Mouse (Mus musculus) intestine, embryonic 16.5 days (tissue): Measurements from ENCODE around the gene Lect2. TPM values are rescaled to one million over a fixed set of nuclear protein-coding genes. Genes with fewer than 3 reads are reported as not detected.

Experiments
- ATAC-seq: fragments of 200-750 bp; cut with Nextera tagmentation; 2 replicates; pipeline ENCODE4 v1.8.0; 2017; ENCODE audit warnings: moderate TSS enrichment, moderate library complexity
- H3K27ac ChIP-seq: fragments of 300-500 bp; sonication (generic); 2 replicates; pipeline ENCODE4 v1.5.1; 2014; ENCODE audit warnings: mild to moderate bottlenecking, low read length
- H3K27me3 ChIP-seq: fragments of 300-500 bp; sonication (generic); replicated peaks from 2 replicates; pipeline ENCODE4 v1.6.1; 2014; ENCODE audit warnings: low read length, control low read depth, mixed read lengths; ENCODE audit not compliant: control insufficient read depth, insufficient read depth
- H3K36me3 ChIP-seq: fragments of 300-500 bp; sonication (generic); 2 replicates; pipeline ENCODE4 v1.6.1; 2014; ENCODE audit warnings: low read length, control low read depth; ENCODE audit not compliant: control insufficient read depth, insufficient read depth
- H3K4me1 ChIP-seq: fragments of 300-500 bp; sonication (generic); 2 replicates; pipeline ENCODE4 v1.6.1; 2014; ENCODE audit warnings: low read length, control low read depth, mixed read lengths; ENCODE audit not compliant: control insufficient read depth, insufficient read depth
- H3K4me2 ChIP-seq: fragments of 300-500 bp; sonication (generic); 2 replicates; pipeline ENCODE4 v1.6.1; 2014; ENCODE audit warnings: low read depth, low read length, control low read depth
- H3K4me3 ChIP-seq: fragments of 300-500 bp; sonication (generic); 2 replicates; pipeline ENCODE4 v1.5.1; 2014; ENCODE audit warnings: mild to moderate bottlenecking, low read length
- H3K9ac ChIP-seq: fragments of 300-500 bp; sonication (generic); 2 replicates; pipeline ENCODE4 v1.6.1; 2014; ENCODE audit warnings: low read depth, low read length
- H3K9me3 ChIP-seq: fragments of 300-500 bp; sonication (generic); 2 replicates; pipeline ENCODE4 v1.6.1; 2016; ENCODE audit warnings: low read length, control low read depth; ENCODE audit not compliant: control insufficient read depth
- WGBS: fragments of 180-500 bp; shearing (Covaris S2); extraction: QIAGEN DNeasy Blood & Tissue Kit; methylation state at CpG from one replicate; pipeline ENCODE4 v1.1.7; 2014; 5-methylcytosine and 5-hydroxymethylcytosine counted together
- polyA plus RNA-seq: library from polyadenylated mRNA; unstranded; fragments of >200 nt; fragmentation: Nextera tagmentation; extraction: Ambion mirVana; gene quantifications from 2 replicates; pipeline ENCODE4 v1.2.1, GENCODE M21; 2015

Gene Lect2
- polyA plus RNA-seq, result 10.3 and 15.4 TPM in 2 replicates

DNA sequence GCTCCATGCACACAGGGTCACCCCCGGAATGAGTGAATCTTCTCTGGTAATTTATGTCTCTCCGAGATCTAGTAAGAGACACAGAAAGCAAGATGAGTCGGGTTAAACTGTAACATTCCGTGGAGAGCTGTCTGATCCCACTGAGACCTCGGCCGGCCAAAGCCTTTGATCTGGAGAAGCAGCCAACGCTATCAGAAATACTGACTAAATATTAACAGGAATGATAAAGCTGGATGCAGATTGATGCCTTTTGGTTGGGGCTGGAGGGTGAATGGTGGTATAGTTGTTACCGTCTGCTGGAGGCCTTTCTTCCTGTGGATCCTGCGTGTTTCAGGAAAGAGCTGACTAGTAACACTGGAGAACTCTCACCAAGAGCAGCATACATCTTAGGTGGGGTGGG, at the start of gene Lect2:
Gene Lect2 (minus strand): TSS at position 102 of the 400 bp plus-strand sequence.
- H3K4me2 ChIP-seq, result no peak within 1 kb of the TSS
- no peaks in the 10 kb centered on the region for H3K27me3 ChIP-seq
- peak within 1 kb of the TSS; percentile 2; the same call in 1 of the 2 replicates for H3K4me3 ChIP-seq
- WGBS, result 46% methylated on average over 9 of the region's 9 CpGs
- H3K4me1 ChIP-seq, result peaks cover 17% of the 10 kb centered on the region
- ATAC-seq, result peak; percentile 29; the same call in 1 of the 2 replicates
- H3K9ac ChIP-seq, result no peak within 1 kb of the TSS
- H3K27ac ChIP-seq, result no peak within 1 kb of the TSS
- H3K36me3 ChIP-seq, result no peaks in the 10 kb centered on the region
- H3K9me3 ChIP-seq, result no peaks in the 10 kb centered on the region

DNA sequence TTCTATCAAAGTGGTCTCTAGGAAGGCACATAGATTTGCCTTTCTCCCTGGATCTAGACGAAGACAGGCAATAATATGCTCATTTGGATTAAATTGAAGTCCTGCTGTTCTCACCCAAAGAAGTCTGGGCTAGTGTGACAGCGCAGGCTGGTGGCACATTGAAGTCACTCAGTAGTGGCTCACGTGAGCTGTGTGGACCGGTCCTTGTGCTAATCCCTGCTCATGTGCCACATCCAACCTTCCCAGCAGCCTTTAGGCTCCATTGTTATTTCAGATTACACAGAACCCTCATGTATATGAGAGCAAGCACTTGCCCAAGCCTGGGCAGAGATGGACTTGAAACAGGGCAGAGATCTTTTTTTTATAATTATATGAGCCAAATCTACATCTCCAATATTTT, 49.0 kb upstream of the Lect2 start:
- Histone ChIP-seq H3K4me2 (no peak overlapping the region), H3K27ac (peak overlapping the region; percentile 58), H3K9ac (no peak overlapping the region), H3K4me3 (no peak overlapping the region), H3K4me1 (peaks cover 57% of the 10 kb centered on the region), H3K36me3 (no peaks in the 10 kb centered on the region), H3K9me3 (no peaks in the 10 kb centered on the region), H3K27me3 (no peaks in the 10 kb centered on the region)
- ATAC-seq, result no peak
- WGBS, result 72% methylated on average over 4 of the region's 4 CpGs

DNA sequence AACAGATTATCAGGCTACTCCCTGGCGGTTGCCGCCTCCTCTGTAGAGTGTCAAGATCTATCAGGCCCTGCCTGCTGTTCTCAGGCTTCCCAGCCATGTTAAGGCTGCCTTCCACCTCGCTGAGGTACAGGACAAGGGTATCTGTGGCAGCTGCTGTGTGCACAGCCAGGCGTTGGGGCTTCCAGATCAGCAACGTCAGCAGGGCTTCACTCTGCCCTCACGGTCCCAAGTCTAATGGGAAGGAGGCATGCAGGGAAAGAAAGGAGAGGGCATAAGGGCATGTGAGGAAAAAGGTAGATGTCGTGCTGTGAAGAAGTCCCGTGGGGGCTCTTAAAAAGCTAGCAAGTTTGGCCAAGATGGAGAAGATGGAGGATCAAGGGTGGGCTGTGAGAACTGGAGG, 46.9 kb upstream of the Lect2 start:
- Histone ChIP-seq H3K4me2 (no peak overlapping the region), H3K27ac (no peak overlapping the region), H3K4me3 (no peak overlapping the region), H3K9me3 (no peaks in the 10 kb centered on the region), H3K27me3 (no peaks in the 10 kb centered on the region), H3K36me3 (no peaks in the 10 kb centered on the region), H3K9ac (no peak overlapping the region), H3K4me1 (peaks cover 44% of the 10 kb centered on the region)
- peak; percentile 34; the same call in 1 of the 2 replicates for ATAC-seq
- 76% methylated on average over 8 of the region's 8 CpGs for WGBS

- no peaks in the 10 kb centered on the region for H3K36me3 ChIP-seq
- H3K9me3 ChIP-seq, result no peaks in the 10 kb centered on the region
- 50% methylated on average over 7 of the region's 7 CpGs for WGBS
- peak; percentile 21; the same call in 1 of the 2 replicates for ATAC-seq
- no peak overlapping the region for H3K4me3 ChIP-seq
- H3K4me2 ChIP-seq, result no peak overlapping the region
- no peak overlapping the region for H3K9ac ChIP-seq
- no peaks in the 10 kb centered on the region for H3K27me3 ChIP-seq
- peak overlapping the region; percentile 25; the same call in 1 of the 2 replicates for H3K27ac ChIP-seq
- peaks cover 45% of the 10 kb centered on the region for H3K4me1 ChIP-seq
These were observed 45.7 kb upstream of the Lect2 start for GRCm38 (mm10) chr13:56593961-56594391.

GRCm38 (mm10) chr13:56593196-56593595, 44.9 kb upstream of the Lect2 start:
- H3K4me3 ChIP-seq, result no peak overlapping the region
- ATAC-seq, result no peak
- peaks cover 51% of the 10 kb centered on the region for H3K4me1 ChIP-seq
- no peak overlapping the region for H3K4me2 ChIP-seq
- H3K27me3 ChIP-seq, result no peaks in the 10 kb centered on the region
- peak overlapping the region; percentile 25; the same call in 1 of the 2 replicates for H3K27ac ChIP-seq
- no peak overlapping the region for H3K9ac ChIP-seq
- H3K9me3 ChIP-seq, result no peaks in the 10 kb centered on the region
- 78% methylated on average over 5 of the region's 5 CpGs for WGBS
- no peaks in the 10 kb centered on the region for H3K36me3 ChIP-seq

GRCm38 (mm10) chr13:56591939-56592338, 43.6 kb upstream of the Lect2 start:
- Histone ChIP-seq H3K4me2 (no peak overlapping the region), H3K27me3 (no peaks in the 10 kb centered on the region), H3K9me3 (no peaks in the 10 kb centered on the region), H3K27ac (no peak overlapping the region), H3K4me1 (peaks cover 46% of the 10 kb centered on the region), H3K36me3 (no peaks in the 10 kb centered on the region), H3K4me3 (no peak overlapping the region), H3K9ac (no peak overlapping the region)
- no peak for ATAC-seq
- WGBS, result 65% methylated on average over 2 of the region's 2 CpGs

DNA sequence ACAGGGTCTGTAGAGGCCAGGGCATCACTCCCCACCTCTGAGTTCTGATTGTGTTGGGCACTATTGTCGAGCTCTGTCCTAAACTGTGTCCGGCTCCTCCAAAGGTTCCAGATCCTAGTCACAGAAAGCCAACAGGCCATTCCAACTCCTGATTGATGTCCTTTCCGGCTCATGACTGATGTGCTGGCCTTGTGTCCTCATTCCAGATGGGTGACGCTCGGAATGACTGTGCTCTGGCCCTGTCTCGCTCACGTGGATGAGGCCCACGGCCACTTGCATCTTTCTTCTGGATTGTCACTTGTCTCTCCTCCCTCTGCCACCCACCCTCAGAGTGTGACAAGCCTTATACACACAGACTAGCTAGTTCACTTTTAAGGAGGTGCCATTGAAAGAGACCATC, 42.9 kb upstream of the Lect2 start:
- H3K36me3 ChIP-seq, result no peaks in the 10 kb centered on the region
- no peaks in the 10 kb centered on the region for H3K9me3 ChIP-seq
- WGBS, result 93% methylated on average over 8 of the region's 8 CpGs
- no peak overlapping the region for H3K27ac ChIP-seq
- H3K9ac ChIP-seq, result no peak overlapping the region
- peaks cover 42% of the 10 kb centered on the region for H3K4me1 ChIP-seq
- H3K27me3 ChIP-seq, result no peaks in the 10 kb centered on the region
- no peak overlapping the region for H3K4me3 ChIP-seq
- no peak for ATAC-seq
- no peak overlapping the region for H3K4me2 ChIP-seq

DNA sequence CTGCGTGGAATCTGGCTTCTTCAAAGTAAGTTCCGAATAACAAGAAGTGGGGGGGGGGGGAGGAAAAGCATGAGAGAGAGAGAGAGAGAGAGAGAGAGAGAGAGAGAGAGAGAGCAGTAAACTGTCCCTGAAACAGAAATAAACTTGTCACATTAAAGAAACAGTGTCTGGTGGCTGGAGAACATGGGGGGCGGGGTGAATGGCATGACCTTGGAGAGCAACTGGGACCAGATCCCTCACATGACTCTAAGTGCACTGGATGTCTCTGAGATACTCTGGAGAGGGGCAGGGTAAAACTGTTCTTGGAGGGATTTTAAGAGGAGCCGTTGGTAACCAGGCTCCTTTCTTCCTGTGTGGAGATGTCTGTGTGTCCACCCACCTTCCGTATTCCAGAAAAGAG, 41.9 kb upstream of the Lect2 start:
- Histone ChIP-seq H3K4me3 (no peak overlapping the region), H3K36me3 (no peaks in the 10 kb centered on the region), H3K27me3 (no peaks in the 10 kb centered on the region), H3K27ac (no peak overlapping the region), H3K4me2 (no peak overlapping the region), H3K9ac (no peak overlapping the region), H3K4me1 (peaks cover 35% of the 10 kb centered on the region), H3K9me3 (no peaks in the 10 kb centered on the region)
- ATAC-seq, result no peak
- WGBS, result 68% methylated on average over 5 of the region's 5 CpGs

DNA sequence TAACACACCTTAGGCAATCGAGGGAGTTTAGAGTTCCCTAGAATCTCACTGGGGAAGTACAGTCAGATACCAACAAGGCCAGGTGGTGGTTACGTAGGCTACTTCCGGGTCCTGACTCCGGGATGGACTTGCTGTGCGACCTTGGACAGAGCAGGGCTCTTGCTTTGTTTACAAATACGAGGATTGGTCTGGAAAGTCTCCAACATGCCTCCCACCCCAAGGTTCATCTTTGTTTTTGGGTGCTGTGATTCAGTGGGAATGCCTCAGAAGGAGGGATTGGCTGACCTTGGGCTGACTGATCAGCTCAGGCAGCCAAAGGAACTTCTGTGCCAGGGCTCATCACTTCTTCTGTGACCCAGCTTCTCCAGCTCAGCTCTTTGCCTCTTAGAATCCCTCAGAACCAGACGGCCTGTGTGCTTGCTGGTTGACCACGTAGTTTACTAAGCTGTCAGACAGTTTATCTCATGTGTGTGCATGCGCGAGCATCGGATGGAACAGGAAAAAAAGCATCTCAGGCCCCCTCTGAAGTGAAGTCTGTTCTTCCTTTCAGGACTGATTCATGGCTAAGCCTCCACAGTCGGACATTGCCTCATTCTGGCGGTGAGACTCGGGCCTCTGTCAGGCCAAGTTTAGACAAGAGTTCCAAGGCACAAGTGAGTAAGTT, 40.3 kb upstream of the Lect2 start:
- Histone ChIP-seq H3K9ac (peak overlapping the region; percentile 41), H3K36me3 (no peaks in the 10 kb centered on the region), H3K4me2 (no peak overlapping the region; the same call in 1 of the 2 replicates), H3K9me3 (no peaks in the 10 kb centered on the region), H3K27ac (peak overlapping the region; percentile 87), H3K4me1 (peaks cover 35% of the 10 kb centered on the region), H3K27me3 (no peaks in the 10 kb centered on the region), H3K4me3 (no peak overlapping the region)
- peak; percentile 93 for ATAC-seq
- WGBS, result 41% methylated on average over 14 of the region's 14 CpGs
